Mouse (Mus musculus): ENCODE measurements around the gene Tgfbr3. TPM values are rescaled to one million over a fixed set of nuclear protein-coding genes. Genes with fewer than 3 reads are reported as not detected.

Tgfbr3 gene
- polyA plus RNA-seq, 1 experiment from 2014 or later, result 23.8 TPM

DNA sequence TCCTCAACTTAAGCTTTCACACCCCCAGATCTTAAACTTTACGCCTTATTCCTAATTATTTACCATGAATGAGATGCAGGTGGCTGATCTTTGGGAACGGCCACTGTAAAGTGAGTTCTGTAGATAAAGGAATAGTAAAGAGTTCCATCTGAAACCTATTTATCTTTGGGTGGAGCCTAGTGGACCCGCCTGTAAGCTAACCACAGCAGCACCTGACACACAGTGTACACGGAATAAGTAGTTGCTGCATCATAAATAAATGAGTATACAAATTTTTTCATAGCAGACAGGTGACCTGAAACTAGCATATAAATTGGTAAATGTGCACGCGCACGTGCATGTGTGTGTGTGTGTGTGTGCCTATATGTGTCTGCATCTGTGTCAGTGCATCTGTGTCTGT, 192.1 kb downstream of the Tgfbr3 start:
- 78% methylated on average over 7 of the region's 7 CpGs for WGBS
- Histone ChIP-seq H3K27me3 (ENCODE audit: insufficient read depth, low read length) (no peaks in the 10 kb centered on the region), H3K4me3 (ENCODE audit: low read depth, low read length) (no peak overlapping the region), H3K4me1 (ENCODE audit: insufficient read depth) (peaks cover 9% of the 10 kb centered on the region), H3K36me3 (ENCODE audit: insufficient read depth) (no peaks in the 10 kb centered on the region), H3K4me2 (no peak overlapping the region), H3K27ac (ENCODE audit: low read depth) (no peak overlapping the region), H3K9ac (no peak overlapping the region), H3K9me3 (ENCODE audit: low read depth, low read length) (no peaks in the 10 kb centered on the region)
- no peak for ATAC-seq (ENCODE audit: insufficient read depth)
- TF ChIP-seq CTCF (IDR thresholded peaks at IDR 0.05; ENCODE audit: low read depth), result no peak
- no peak for DNase-seq

DNA sequence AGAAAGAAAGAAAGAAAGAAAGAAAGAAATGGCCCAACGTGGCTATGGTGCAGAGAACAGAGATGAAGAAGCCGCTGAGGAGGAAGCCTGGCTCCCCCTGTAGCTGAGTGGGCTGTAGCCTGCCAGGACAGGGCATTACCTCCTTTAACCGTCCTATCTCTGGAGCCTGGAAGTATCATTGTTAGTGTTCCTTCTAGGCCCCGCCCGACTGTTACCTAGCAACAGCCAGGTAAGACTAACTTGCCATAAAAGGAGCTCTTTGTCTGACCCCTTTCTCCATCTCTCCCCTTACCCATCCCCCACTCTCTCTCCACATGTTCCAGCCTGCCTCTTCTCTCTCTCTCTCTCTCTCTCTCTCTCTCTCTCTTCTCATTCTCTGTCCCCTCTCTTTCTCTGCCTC, 195.2 kb downstream of the Tgfbr3 start:
- no peak overlapping the region for H3K9ac ChIP-seq
- DNase-seq, result peak; percentile 54
- H3K4me3 ChIP-seq (ENCODE audit: low read depth, low read length), result no peak overlapping the region
- no peaks in the 10 kb centered on the region for H3K27me3 ChIP-seq (ENCODE audit: insufficient read depth, low read length)
- H3K9me3 ChIP-seq (ENCODE audit: low read depth, low read length), result no peaks in the 10 kb centered on the region
- 0 out of 2 replicates have a peak, but pooled peaks cover 4% of the 10 kb centered on the region for H3K4me1 ChIP-seq (ENCODE audit: insufficient read depth)
- H3K36me3 ChIP-seq (ENCODE audit: insufficient read depth), result no peaks in the 10 kb centered on the region
- WGBS, result 51% methylated on average over 5 of the region's 5 CpGs
- H3K27ac ChIP-seq (ENCODE audit: low read depth), result no peak overlapping the region
- ATAC-seq (ENCODE audit: insufficient read depth), result peak; percentile 33; the same call in 1 of the 2 replicates
- H3K4me2 ChIP-seq, result no peak overlapping the region
- TF ChIP-seq CTCF (IDR thresholded peaks at IDR 0.05; ENCODE audit: low read depth), result no peak

DNA sequence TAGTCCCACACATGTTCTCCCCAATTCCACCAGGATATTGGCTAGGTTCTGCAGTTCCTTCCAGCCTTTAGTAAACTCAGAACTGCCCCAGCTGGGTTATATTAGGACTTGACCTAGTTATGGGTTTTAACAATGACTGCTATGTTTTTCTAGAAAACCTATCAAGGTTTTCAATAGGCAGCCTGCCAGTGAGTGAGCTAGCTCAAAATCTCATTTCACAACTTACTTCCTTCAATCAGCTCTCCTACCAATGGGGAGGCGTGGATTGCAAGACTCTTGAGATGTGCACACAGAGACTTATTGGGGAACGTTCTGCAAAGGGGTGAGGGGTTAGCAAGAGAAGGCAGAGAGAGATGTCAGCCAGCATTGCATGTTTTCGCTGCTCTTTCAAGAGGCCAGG, 196.2 kb downstream of the Tgfbr3 start:
- Histone ChIP-seq H3K27ac (ENCODE audit: low read depth) (no peak overlapping the region), H3K4me3 (ENCODE audit: low read depth, low read length) (no peak overlapping the region), H3K27me3 (ENCODE audit: insufficient read depth, low read length) (no peaks in the 10 kb centered on the region), H3K36me3 (ENCODE audit: insufficient read depth) (no peaks in the 10 kb centered on the region), H3K4me2 (no peak overlapping the region), H3K9ac (no peak overlapping the region), H3K4me1 (ENCODE audit: insufficient read depth) (0 out of 2 replicates have a peak, but pooled peaks cover 3% of the 10 kb centered on the region), H3K9me3 (ENCODE audit: low read depth, low read length) (no peaks in the 10 kb centered on the region)
- TF ChIP-seq CTCF (IDR thresholded peaks at IDR 0.05; ENCODE audit: low read depth), result no peak
- no peak for ATAC-seq (ENCODE audit: insufficient read depth)
- WGBS, result 63% methylated on average over 3 of the region's 3 CpGs
- DNase-seq, result no peak

DNA sequence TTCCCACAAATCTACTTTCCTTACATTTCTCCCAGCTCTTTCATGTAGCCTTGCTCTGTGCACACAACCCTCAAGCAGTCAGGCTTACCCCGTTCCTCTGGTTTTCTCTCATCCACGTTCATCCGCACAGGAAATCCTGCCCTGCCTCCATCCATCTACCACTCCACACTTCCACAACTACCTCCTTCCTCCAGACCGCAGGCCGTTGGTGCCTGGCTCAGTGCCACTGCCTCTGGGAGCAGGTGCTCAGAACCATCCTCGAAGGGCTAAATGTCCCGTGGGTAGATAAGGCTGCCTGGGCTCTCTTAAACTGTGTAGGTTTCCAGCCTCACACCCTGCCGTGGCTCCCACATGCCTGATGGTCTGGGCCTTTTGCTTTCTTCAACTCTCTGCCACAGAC, 197.3 kb downstream of the Tgfbr3 start:
- ATAC-seq (ENCODE audit: insufficient read depth), result no peak
- no peak for TF ChIP-seq CTCF (IDR thresholded peaks at IDR 0.05; ENCODE audit: low read depth)
- Histone ChIP-seq H3K4me2 (no peak overlapping the region), H3K9ac (no peak overlapping the region), H3K4me1 (ENCODE audit: insufficient read depth) (peaks cover 11% of the 10 kb centered on the region), H3K36me3 (ENCODE audit: insufficient read depth) (no peaks in the 10 kb centered on the region), H3K4me3 (ENCODE audit: low read depth, low read length) (no peak overlapping the region), H3K9me3 (ENCODE audit: low read depth, low read length) (no peaks in the 10 kb centered on the region), H3K27ac (ENCODE audit: low read depth) (peak overlapping the region; percentile 27; the same call in 1 of the 2 replicates), H3K27me3 (ENCODE audit: insufficient read depth, low read length) (no peaks in the 10 kb centered on the region)
- DNase-seq, result peak; percentile 55
- 29% methylated on average over 8 of the region's 8 CpGs for WGBS

DNA sequence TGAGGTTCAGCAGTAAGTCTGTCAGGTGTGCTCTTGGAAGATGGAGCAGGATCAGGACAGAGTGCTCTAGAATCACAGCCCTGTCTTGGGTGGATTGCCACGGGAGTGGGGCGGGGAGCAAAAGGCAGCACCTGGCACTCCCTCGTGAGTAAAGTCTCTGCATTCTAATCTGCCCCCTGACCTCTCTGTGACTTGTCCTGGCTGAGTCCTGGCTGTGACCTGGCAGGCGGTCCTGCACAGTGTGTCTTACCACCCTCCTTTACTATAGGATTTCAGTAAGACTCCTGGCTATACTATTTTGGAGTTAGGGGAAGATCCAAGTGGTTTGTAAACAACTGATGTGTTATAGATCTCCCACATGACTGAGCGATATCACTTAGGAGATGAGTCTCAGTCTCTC, 199.5 kb downstream of the Tgfbr3 start:
- no peak for TF ChIP-seq CTCF (IDR thresholded peaks at IDR 0.05; ENCODE audit: low read depth)
- Histone ChIP-seq H3K4me3 (ENCODE audit: low read depth, low read length) (no peak overlapping the region), H3K4me2 (no peak overlapping the region), H3K9ac (no peak overlapping the region), H3K4me1 (ENCODE audit: insufficient read depth) (peaks cover 23% of the 10 kb centered on the region), H3K27ac (ENCODE audit: low read depth) (no peak overlapping the region), H3K27me3 (ENCODE audit: insufficient read depth, low read length) (no peaks in the 10 kb centered on the region), H3K36me3 (ENCODE audit: insufficient read depth) (no peaks in the 10 kb centered on the region), H3K9me3 (ENCODE audit: low read depth, low read length) (no peaks in the 10 kb centered on the region)
- 52% methylated on average over 5 of the region's 5 CpGs for WGBS
- ATAC-seq (ENCODE audit: insufficient read depth) (no peak), DNase-seq (no peak)

DNA sequence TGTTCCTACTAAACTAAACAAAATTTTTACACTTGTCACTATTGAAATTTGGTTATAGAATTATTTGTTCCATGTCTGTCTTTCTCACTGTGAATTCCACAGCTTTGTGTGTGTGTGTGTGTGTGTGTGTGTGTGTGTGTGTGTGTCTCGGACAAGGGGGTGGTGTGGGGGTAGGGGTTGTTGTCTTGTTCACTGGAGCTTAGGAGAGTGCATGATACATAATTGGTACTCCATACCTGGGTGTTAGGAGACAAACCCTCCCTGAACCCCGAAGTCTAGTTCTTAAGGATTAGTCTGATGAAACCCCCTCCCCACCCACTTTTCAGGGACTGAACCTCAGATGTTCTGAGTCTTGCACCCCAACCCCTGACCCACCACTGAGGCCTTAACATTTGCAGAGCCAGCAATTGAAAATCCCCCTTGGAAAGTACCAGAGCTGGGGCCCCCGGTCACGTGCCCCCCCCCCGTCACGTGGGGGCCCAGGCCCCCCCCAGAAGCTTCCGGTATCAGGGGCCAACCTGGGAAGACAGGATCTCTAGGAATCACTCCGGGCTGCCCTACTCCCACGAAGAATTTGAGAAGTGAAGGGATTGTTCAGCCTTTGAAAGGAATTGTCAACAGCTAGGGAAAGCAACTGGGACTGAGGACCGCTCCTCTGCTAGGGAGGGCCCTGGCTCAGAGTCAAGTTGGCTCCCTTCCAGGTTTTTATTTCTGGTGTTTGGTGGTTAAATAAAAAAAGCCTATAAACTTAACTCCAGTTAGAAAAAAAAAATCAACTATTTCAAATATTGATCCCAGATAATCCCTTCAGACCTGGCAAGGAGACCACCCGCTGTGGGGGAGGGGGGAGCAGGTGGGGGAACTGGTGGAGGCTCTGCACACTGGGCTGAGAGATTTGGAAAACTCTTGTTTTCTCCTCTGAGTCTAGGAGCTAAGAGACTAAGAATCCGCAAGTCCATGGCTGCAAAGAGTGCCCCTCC, 201.3 kb downstream of the Tgfbr3 start:
- Histone ChIP-seq H3K27me3 (ENCODE audit: insufficient read depth, low read length) (no peaks in the 10 kb centered on the region), H3K9ac (no peak overlapping the region), H3K4me2 (peak overlapping the region; percentile 47), H3K36me3 (ENCODE audit: insufficient read depth) (no peaks in the 10 kb centered on the region), H3K27ac (ENCODE audit: low read depth) (peak overlapping the region; percentile 82), H3K4me1 (ENCODE audit: insufficient read depth) (peaks cover 23% of the 10 kb centered on the region), H3K4me3 (ENCODE audit: low read depth, low read length) (no peak overlapping the region), H3K9me3 (ENCODE audit: low read depth, low read length) (no peaks in the 10 kb centered on the region)
- WGBS, result 11% methylated on average over 12 of the region's 12 CpGs
- DNase-seq (peak; percentile 99), ATAC-seq (ENCODE audit: insufficient read depth) (peak; percentile 86)
- no peak for TF ChIP-seq CTCF (IDR thresholded peaks at IDR 0.05; ENCODE audit: low read depth)

DNA sequence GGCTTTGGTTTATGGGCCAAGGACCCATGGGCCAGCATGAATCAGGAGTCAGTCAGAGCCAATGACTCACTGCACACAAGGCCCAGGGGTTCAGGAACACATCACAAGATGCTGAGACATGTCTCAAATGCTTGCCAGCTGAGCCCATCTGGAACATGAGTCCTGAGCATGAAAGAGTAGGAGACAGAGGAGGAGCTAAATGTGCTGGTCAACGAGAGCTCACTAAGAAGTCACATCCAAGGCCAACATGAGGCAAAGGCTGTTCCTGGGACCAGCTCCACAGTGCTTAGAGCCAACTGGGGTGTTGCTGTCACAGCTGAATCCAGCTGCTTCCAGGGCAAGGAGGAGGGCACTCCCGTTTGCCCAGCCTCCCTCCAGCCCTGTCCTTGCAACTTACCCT, 202.1 kb downstream of the Tgfbr3 start:
- WGBS, result 18% methylated on average over 2 of the region's 2 CpGs
- peak overlapping the region; percentile 82 for H3K27ac ChIP-seq (ENCODE audit: low read depth)
- TF ChIP-seq CTCF (IDR thresholded peaks at IDR 0.05; ENCODE audit: low read depth), result no peak
- DNase-seq (peak; percentile 88), ATAC-seq (ENCODE audit: insufficient read depth) (peak; percentile 86)
- H3K4me3 ChIP-seq (ENCODE audit: low read depth, low read length), result no peak overlapping the region
- H3K9ac ChIP-seq, result no peak overlapping the region
- H3K4me2 ChIP-seq, result peak overlapping the region; percentile 47; the same call in 1 of the 2 replicates
- peaks cover 26% of the 10 kb centered on the region for H3K4me1 ChIP-seq (ENCODE audit: insufficient read depth)
- no peaks in the 10 kb centered on the region for H3K9me3 ChIP-seq (ENCODE audit: low read depth, low read length)
- no peaks in the 10 kb centered on the region for H3K36me3 ChIP-seq (ENCODE audit: insufficient read depth)
- H3K27me3 ChIP-seq (ENCODE audit: insufficient read depth, low read length), result no peaks in the 10 kb centered on the region

All from lung, embryonic 14.5 days (tissue).